Mouse (Mus musculus) megakaryocyte progenitor cell, adult 5-6 weeks (primary cell): ENCODE measurements around the gene Rps6kc1. TPM values are rescaled to one million over a fixed set of nuclear protein-coding genes. Genes with fewer than 3 reads are reported as not detected.
A peak's percentile ranks its signal among the peaks of the same experiment; 100 is the strongest.

Experiments used
- ATAC-seq: replicated peaks from 2 replicates; pipeline ENCODE4 v1.8.0; 2016; ENCODE audit warnings: mild to moderate bottlenecking, moderate TSS enrichment, inconsistent platforms; ENCODE audit not compliant: poor library complexity
- total RNA-seq, 2 experiments: library from RNA; stranded (forward) in 1 of 2; stranded (reverse) in 1 of 2; fragments of 157-497, 149-512 nt in 1 of 2; fragments of 200-1000 nt in 1 of 2; gene quantifications; 2 replicates each; pipeline versions ENCODE4 v1.2.3 to v1.2.4; 2015 to 2017

The Rps6kc1 gene
- total RNA-seq, 2 experiments from 2014 or later, result 7.2 to 8.7 TPM

DNA sequence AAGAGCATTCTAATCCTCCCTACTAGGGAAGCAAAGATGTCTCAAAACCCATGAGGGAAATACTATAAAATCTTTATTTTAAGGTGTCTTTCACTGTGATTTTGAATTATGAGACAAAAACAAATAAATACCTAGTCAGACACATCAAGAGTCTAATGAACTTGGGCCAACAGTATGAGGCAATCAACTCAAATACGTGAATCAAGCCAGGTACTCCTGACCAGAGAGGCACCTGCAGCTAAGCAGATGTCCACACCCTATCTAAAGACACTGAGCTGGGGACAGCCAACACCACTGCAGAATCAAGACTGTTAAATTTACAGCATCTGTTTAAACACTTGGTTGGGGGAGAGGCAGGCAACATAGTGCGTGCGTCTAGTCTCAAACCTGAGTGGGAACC is 7.4 kb downstream of the Rps6kc1 start:
- ATAC-seq, result no peak

DNA sequence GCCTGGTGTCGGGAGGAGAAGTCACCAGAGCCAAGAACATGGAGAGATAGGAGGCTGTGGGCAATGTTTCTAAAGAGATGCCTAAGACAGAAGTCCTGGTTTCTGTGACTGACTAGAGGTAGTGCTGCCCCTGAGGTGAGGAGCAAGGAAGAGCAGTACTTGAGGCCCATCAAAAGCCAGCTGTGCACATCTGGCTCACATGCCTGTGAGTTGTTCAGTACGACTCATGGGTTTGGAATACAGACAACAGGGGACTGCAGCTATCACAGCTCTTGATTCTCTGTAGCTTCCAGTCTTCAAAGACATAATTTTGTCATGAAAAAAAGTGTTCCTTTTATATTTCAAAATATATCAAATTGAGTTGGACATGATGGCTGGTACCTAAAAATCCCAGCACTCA is 10.5 kb downstream of the Rps6kc1 start:
- no peak for ATAC-seq

DNA sequence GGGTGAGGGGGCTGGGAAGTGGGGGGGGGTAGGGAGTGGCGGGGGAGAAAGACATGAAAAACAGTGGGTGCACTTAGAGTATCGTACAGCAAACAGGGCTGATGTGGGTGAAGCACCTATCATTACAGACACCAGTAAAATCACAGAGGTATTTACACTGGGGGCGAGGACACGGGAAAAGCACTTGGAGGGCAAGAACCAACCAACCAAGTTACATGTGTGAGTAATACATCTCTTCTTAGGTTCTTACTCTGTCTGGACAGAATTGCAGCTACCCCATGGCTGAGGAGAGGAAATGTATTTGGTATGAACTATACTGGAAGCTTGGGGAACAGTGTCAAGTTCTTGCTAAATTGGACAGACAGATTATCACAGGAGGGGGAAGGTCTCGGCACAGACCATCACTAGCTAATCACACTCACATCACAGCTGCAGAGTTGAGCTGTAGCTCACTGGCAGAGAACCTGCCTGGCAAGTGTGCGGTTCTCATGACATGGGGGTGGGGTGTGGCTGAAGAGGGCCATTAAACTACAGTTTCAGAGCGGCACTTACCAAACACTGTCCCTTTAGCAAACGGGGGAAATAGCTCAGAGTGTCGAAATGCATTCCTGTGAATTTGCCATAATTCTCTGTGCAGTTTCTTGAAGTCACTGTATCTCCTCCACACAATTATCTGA is 12.5 kb downstream of the Rps6kc1 start:
- peak; percentile 32 for ATAC-seq

DNA sequence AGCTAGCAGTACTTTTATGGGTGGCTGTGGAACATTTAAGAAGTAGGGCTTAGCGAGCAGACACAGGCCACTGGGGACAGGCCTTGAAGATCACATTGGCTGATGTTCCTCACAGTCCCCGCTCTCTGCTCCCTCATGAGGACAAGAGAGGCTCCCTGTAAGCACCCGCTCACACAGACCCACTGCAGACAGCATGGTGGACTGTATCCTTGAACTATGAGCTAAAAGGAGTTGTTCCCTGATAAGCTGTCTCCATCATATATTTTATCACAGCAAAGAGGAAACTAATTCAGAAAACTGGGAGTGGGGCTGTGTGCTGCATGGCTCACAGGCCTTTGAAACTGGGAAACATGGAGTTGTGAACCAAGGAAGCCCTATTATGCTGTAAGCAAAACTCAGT is 13.4 kb downstream of the Rps6kc1 start:
- no peak for ATAC-seq

DNA sequence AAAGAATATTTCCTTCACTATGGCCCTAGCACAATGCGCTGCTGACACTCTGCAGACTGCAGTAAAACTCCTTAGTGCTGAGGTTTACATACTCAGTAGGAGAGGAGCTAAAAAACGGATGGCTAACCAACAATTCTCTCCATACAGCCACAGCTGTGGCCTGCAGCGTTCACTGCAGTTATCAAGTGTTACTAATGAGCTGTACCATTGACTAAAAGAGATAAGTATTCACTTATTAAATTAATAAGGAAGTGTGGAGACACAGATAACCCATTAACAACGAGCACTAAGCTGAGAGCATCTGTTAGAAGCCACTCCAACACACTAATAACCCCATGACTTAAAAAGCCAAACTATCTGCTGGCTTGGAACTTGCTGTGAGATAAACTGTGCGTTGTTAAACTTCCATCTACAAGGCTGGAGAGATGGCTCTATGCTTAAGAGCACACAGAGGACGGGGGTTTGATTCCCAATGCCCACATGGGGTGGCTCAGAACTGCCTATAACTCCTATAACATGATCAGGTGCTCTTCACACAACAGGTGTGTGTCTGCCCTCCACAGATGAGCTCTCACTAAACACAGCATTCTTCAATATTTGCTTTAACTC is 17.9 kb downstream of the Rps6kc1 start:
- ATAC-seq, result peak; percentile 78

DNA sequence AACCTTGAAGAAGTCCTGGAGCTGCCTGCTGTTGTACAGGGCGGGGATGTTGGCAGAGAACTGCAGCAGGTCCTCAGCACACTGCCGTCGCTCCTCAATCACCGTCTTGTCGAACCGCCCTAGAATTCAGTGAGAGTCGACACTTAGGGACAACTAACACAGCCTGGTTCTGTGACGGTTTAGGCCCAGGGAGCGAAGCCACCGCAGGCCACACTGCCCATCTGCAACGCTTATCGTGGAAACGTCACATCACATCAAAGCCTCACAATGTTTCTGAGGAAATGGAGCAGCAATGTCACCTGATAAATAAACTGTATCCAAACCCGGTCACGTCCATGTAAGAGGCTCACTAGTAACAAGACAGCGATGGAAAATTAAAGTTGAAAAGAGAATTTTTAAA is 22.9 kb downstream of the Rps6kc1 start:
- ATAC-seq, result no peak

DNA sequence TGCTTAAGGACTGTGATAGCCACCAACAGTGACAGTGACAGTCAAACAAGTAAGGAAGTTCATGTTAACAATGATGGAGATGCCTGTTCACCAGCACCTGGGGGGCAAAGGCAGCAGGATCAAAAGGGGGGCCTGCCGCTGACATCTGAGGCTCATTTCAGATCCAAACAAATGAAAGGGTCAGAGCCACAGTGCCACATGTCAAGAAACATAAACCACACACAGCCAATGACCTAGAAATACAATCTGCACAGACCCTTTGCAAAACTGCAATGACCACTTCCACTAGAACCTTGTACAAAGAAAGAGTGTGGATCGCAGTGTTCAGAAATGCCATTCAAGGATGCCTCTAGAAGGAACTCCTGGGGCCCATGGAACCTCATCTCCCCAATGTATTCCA is 23.5 kb downstream of the Rps6kc1 start:
- ATAC-seq, result no peak

DNA sequence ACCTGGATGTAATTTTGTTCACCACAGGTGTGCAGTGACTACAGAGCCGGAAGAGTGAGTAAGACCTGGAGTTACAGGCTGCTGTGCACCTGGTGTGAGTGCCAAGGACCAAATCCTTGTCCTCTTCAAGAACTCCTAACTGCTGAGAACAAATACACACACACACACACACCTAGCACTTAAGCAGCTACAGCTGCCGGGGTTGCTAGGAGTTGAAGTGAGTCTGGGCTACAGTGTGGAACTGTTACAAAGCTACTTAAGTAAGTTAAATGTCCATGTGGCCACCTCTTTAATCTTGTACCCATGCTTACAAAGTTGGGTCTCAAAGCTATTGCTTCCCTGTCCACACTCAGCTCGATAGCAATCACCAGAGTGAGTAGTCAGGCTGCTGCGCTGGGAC is 25.6 kb downstream of the Rps6kc1 start:
- no peak for ATAC-seq

DNA sequence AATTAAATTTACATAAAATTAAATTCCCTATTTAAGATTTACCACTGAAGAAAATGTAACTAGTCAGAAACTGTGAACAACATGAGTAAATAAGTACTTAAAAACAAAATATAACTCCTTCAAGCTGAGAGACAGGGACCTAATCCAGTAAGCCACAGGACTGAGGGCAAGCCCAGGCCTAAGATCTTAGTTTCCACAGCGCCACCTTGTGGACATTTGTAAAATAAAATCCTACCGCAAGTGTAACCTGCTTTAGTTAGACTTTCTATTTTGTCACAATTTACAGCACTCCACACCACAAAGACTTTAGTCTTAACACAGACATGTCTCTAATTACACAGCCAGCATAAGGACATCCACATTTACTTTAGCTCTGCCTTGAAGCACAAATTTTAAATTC is 30.1 kb downstream of the Rps6kc1 start:
- peak; percentile 93 for ATAC-seq

DNA sequence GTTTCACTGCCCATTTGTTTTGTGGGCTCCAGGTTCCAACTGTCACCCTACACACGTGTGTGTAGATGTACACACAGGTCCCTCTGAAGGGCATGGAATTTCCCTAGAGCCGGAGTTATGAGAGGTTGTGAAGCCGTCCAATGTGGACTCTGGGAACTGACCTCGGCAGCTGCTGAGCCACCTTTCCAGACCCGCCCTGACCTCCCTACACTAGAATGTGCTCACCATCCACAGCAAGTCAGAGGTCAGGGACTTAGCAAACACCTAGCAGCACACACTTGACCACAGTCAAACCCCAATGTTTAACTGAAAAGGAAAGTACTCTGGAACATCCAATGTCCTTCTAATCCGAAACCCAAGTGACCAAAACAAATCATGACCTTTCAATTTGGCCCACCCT is 30.9 kb downstream of the Rps6kc1 start:
- no peak for ATAC-seq

DNA sequence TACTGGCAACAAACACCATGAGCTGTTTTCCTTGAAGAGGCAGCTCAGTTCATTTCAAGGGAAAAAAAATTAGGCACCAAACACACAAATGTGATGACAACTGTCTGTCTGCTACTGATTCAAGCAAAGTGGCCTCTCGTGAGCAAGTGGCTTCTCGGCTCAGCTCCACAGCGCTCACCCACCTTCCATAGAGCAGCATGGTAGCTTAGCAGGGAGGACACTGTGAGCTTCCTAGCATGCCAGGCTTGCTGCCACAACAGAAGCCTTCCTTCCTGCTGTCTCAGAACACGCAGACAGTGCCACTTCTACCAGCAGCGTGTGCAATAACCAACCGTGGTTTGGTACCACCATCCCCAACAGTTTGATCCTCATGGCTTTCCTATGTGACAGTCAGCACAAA is 35.8 kb downstream of the Rps6kc1 start:
- no peak for ATAC-seq

DNA sequence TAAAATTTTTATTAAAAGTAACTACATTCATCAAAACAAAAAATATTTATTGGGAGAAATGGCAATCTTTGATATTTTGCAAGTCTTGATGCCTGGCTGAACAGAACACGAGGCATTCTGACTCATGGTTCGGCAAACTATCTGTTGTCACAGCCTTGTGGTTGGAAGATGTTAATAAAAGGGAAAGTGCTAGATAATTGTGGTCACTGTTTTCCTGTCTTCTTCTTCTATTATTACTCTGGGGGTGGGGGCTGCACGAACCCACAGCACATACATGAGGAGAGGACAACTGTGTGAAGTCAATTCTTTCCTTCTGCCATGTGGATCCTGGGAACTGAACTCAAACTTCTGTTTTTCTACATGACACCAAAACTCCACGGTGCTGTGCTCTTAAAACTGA is 36.5 kb downstream of the Rps6kc1 start:
- peak; percentile 70 for ATAC-seq

DNA sequence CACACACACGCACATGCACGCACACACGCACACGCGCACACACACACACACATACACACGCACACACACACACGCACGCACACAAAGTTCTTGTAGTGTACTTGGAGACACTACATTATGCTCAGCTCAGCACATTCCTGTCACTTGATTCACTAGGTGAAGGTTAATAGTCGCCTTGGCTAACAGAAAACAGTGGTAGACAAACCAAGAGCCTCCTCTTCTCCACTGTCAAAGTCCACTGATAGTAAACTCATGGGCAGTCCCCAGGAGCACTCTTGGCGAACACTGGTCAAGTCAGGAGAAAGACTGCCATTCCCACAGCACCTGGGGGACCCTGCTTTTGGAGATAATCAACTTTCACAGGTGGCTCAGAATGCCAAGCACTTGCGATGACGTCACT is 40.5 kb downstream of the Rps6kc1 start:
- ATAC-seq, result no peak

DNA sequence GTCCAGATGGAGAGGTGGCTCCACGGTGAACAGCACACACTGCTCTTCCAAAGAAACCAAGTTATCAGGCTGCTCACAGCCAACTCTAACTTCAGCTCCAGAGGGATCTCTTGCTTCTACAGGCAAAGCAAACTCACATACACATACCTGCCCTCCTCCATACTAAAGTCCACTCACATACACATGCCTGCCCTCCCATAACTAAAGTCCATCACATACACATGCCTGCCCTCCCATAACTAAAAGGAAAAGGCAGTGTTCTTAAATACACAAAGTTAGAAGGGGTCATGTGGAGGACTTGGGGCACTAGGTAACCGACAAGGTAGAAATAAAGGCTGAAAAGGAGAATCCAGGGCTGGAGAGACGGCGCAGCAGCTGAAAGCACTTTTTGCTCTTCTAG is 41.6 kb downstream of the Rps6kc1 start:
- ATAC-seq, result no peak

DNA sequence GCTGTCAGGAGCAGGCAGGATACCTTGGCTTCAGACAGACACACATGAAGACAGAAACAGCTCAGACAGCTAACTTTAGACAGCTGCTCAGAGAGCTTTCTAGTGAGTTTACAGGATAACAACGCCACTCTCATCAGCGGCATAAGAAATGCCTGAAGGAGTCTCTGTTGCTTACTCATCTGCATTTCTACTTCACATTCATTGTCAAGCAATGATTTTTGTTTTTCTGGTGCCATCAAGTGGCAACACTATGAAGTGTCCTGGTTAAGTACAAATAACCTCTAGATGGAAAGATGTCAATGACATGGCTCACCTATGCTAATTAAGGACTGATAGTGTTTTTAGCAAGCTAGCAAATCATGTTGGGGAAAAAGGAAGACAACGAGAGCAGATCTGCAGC is 42.8 kb downstream of the Rps6kc1 start:
- ATAC-seq, result peak; percentile 44; the same call in 1 of the 2 replicates

DNA sequence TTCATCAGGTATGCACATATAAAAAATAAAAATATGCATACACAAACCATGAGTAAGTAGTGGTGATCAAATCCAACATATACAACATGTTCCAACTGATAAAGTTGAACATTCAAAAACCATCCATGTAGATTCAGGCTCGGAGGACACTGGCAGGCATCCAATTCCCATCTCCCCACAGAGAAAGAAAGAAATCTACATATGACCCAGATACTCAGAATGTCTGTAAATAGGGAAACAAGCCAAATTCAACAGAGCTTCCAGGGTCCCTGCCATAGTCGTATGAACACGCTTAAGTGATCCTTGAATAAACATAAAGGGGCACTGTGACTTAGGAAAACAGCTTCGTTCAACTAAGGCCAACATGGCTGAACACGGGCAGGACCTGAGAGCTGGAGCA is 49.9 kb downstream of the Rps6kc1 start:
- ATAC-seq, result no peak

DNA sequence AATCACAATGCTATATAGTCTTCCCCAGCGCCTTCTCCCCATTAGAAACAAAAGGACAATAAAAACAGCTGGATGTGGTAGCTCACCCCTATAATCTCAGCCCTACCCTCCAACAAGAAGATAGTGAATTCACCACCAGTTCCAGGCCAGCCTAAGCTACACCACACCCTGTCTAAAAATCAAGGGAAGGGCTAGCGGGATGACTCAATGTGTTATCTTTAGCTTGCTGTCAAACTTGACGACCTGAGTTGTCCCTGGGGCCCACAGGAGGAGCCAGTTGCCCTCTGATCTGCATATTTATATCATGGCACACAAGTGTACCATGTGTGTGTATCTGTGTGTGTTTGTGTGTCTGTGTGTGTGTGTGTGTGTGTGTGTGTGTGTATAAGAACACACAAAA is 57.1 kb downstream of the Rps6kc1 start:
- peak; percentile 72 for ATAC-seq

DNA sequence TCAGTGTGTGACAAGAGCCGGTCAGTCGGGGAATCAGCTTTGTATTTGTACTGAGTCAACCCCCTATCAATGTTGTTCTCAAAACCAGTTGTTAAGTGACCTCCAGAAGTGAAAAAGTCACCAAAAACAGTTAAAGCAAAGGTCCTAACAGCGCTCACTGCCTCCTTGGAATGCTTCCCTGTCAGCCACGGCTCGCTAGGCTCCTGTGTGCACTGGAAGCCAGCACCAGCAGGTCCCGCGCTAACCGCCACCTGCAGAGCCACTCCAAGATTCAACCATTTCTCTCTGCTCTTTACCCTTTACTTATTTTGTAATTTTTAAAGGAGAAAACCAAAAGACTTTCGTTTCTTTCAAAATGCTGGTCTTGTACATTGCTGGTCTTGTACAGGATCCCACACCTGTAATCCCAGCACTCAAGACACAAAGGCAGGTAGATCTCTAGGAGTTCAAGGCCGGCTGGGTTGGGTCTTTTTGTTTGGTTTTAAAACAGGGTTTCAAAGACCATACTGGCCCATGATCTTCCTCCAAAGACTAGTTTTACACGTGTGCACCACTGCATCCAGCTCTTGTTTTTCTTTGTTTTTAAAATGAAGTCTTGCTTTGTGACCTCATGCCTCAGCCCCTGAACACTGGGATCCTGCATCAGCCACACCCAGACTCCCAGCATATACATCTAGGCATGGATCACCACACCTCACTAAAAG is 62.3 kb downstream of the Rps6kc1 start:
- no peak for ATAC-seq

DNA sequence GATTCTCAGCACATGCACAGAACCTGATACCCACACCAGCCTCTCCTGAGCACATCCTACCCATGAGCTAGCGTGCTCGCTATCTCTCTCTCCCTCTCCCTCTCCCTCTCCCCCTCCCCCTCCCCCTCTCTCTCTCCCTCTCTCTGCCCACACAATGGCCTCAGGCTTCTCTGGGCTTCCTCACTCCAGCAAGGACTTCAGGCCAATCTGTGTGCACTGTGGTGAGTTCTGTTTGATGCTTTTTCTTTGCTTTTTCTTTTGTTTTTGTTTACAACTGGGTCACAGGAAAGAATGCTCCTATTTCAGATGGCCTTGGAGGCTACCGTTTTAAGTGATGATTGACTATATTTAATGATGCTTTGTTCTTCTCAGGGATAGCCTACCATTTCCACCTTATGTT is 62.9 kb downstream of the Rps6kc1 start:
- ATAC-seq, result no peak

DNA sequence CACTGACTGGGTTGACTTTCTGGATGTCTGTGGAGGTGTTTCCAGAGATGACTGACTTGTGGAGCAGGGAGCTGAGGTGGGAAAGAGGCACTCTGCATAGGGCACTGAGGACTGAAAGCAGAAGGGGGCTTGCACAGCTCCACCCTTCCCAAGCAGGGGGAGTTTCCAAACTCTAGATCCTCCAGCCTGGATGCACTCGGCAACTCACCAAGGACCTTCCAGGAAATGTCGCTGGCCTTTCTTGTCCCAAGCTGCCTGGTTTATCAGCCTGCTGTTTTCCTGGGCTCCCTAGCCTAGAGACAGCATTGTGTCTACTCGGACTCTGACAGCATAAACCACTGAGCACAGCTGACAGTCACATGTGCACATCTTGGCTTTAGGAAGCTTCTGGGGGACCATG is 64.6 kb downstream of the Rps6kc1 start:
- no peak for ATAC-seq

DNA sequence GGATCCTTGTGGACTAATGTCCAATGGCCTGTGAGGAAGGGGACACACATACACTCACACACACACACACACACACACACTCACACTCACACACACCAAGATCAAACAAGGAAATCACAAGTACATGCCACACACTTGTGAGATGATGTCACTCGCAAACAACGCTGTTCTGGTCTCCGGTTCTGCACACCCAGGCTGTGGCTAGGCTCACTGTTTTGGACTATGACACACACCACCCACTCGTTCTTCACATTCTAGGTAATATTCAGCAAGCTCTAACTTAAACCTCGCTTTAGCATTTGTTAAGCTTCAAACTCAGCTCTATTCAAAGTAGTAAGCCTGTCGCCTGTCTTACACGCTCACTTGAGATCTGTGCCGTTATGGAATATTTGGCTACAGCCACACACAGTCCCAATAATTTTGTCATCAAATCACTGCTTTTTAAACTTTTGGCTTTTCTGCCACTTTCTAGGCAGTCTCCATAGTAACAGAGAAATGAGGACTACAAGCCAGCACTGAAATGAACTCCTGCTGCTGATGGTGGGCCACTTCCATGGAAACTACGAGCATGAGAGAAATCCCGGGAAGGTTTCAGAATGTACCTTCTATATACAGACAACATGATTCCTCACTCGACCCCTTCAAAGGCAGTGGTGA is 65.4 kb downstream of the Rps6kc1 start:
- no peak for ATAC-seq

DNA sequence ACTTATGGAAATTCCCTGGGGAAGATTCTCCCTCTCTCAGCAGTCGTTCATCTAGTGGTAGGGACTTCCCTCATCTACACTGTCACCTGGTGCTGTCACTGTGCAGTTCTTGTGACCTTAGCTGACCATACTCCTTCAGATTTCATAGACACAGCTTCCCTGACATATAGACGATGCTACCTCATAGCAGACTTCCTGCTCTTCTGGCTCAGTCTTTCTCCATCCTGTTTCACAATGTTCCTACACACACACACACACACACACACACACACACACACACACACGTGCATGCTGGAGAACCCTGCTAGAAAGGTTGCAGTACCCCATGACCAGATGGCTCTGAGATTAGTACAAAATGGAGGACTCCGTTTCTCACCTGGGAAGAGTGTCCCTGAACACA is 66.2 kb downstream of the Rps6kc1 start:
- peak; percentile 54 for ATAC-seq
